Mouse (Mus musculus) kidney, adult 2 months (tissue): ENCODE measurements around the gene Fyn.

Experiments used
- CTCF ChIP-seq: fragments of 200-500 bp; conservative IDR thresholded peaks from 2 replicates; pipeline ENCODE4 v1.5.1; 2011; ENCODE audit warnings: low read depth, mild to moderate bottlenecking, control low read depth, low read length, moderate library complexity, mixed read lengths; ENCODE audit not compliant: insufficient read depth, insufficient read length
- POLR2A ChIP-seq: fragments of 200-500 bp; IDR thresholded peaks from one replicate; pipeline ENCODE4 v1.6.1; 2011; ENCODE audit warnings: low read depth, low read length, control low read depth

DNA sequence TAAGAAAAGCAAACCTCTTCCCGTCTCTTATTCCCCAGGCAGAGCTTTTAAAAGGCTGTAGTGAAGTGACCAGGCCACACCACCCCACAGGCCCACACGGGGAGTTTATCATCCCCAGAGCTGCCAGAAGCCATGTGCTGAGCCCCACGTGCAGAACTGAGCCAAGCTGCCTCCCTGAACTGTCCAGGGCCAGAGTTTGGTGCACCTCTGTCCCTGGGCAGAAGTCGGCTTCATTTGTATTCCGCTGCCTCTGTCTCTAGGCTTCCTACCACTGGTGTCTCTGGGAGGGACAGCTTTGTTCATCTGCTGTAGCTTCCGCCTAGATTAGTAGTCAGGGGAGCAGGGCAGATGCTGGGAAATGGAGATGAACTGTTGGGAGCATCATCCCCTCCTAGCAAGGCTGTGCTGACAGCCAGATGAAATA is 172.8 kb downstream of the Fyn start:
- no peak for TF ChIP-seq CTCF
- no peak for TF ChIP-seq POLR2A
